Mouse (Mus musculus) neural tube, embryonic 15.5 days (tissue): ENCODE data around the gene Cmya5. TPM values are rescaled to one million over a fixed set of nuclear protein-coding genes. Genes with fewer than 3 reads are reported as not detected.
A peak's percentile ranks its signal among the peaks of the same experiment; 100 is the strongest.

Source experiments
- ATAC-seq: fragments of 200-750 bp; cut with Nextera tagmentation; 2 replicates; pipeline ENCODE4 v1.8.0; 2017; ENCODE audit warnings: mild to moderate bottlenecking, moderate TSS enrichment, moderate library complexity; ENCODE audit not compliant: low FRiP score
- H3K27ac ChIP-seq: fragments of 300-500 bp; sonication (generic); replicated peaks from 2 replicates; pipeline ENCODE4 v1.5.1; 2015; ENCODE audit warnings: mild to moderate bottlenecking, inconsistent platforms
- H3K27me3 ChIP-seq: fragments of 300-500 bp; sonication (generic); replicated peaks from 2 replicates; pipeline ENCODE4 v1.6.1; 2015; ENCODE audit warnings: inconsistent platforms
- H3K36me3 ChIP-seq: fragments of 300-500 bp; sonication (generic); 2 replicates; pipeline ENCODE4 v1.6.1; 2015; ENCODE audit warnings: inconsistent platforms
- H3K4me1 ChIP-seq: fragments of 300-500 bp; sonication (generic); 2 replicates; pipeline ENCODE4 v1.6.1; 2015; ENCODE audit warnings: inconsistent platforms
- H3K4me2 ChIP-seq: fragments of 300-500 bp; sonication (generic); 2 replicates; pipeline ENCODE4 v1.6.1; 2015; ENCODE audit warnings: inconsistent platforms, mild to moderate bottlenecking, moderate library complexity
- H3K4me3 ChIP-seq: fragments of 300-500 bp; sonication (generic); replicated peaks from 2 replicates; pipeline ENCODE4 v1.5.1; 2015; ENCODE audit warnings: mild to moderate bottlenecking, inconsistent platforms
- H3K9ac ChIP-seq: fragments of 300-500 bp; sonication (generic); replicated peaks from 2 replicates; pipeline ENCODE4 v1.6.1; 2015; ENCODE audit warnings: mild to moderate bottlenecking, inconsistent platforms
- H3K9me3 ChIP-seq: fragments of 300-500 bp; sonication (generic); replicated peaks from 2 replicates; pipeline ENCODE4 v1.6.1; 2016; ENCODE audit warnings: inconsistent platforms
- WGBS: fragments of 180-500 bp; shearing (Covaris S2); methylation state at CpG from one replicate; pipeline ENCODE4 v1.1.7; 2015; ENCODE audit warnings: mixed read lengths; 5-methylcytosine and 5-hydroxymethylcytosine counted together
- polyA plus RNA-seq: library from polyadenylated mRNA; unstranded; fragments of >200 nt; fragmentation: Nextera tagmentation; extraction: Ambion mirVana; gene quantifications from 2 replicates; pipeline ENCODE4 v1.2.1, GENCODE M21; 2015

The Cmya5 gene
- polyA plus RNA-seq, 1 experiment from 2014 or later, result 0.19 TPM

GRCm38 (mm10) chr13:93006347-93006746, 138.2 kb downstream of the Cmya5 start:
- no peak overlapping the region for H3K4me3 ChIP-seq
- no peak overlapping the region for H3K27ac ChIP-seq
- H3K9ac ChIP-seq, result no peak overlapping the region
- 89% methylated on average over 4 of the region's 4 CpGs for WGBS
- no peak for ATAC-seq
- H3K9me3 ChIP-seq, result no peaks in the 10 kb centered on the region
- H3K4me1 ChIP-seq, result peaks cover 1% of the 10 kb centered on the region; the same call in 1 of the 2 replicates
- H3K36me3 ChIP-seq, result no peaks in the 10 kb centered on the region
- H3K27me3 ChIP-seq, result no peaks in the 10 kb centered on the region
- no peak overlapping the region for H3K4me2 ChIP-seq

GRCm38 (mm10) chr13:93004003-93004402, 140.5 kb downstream of the Cmya5 start:
- H3K36me3 ChIP-seq, result no peaks in the 10 kb centered on the region
- 86% methylated on average over 6 of the region's 6 CpGs for WGBS
- no peaks in the 10 kb centered on the region for H3K9me3 ChIP-seq
- H3K4me2 ChIP-seq, result no peak overlapping the region
- H3K27ac ChIP-seq, result no peak overlapping the region
- H3K27me3 ChIP-seq, result no peaks in the 10 kb centered on the region
- peaks cover 16% of the 10 kb centered on the region; the same call in 1 of the 2 replicates for H3K4me1 ChIP-seq
- no peak overlapping the region for H3K9ac ChIP-seq
- ATAC-seq, result no peak
- H3K4me3 ChIP-seq, result no peak overlapping the region

GRCm38 (mm10) chr13:93002456-93002855, 142.1 kb downstream of the Cmya5 start:
- WGBS, result 78% methylated on average over 2 of the region's 2 CpGs
- Histone ChIP-seq H3K36me3 (no peaks in the 10 kb centered on the region), H3K4me2 (no peak overlapping the region), H3K4me3 (no peak overlapping the region), H3K27ac (no peak overlapping the region), H3K4me1 (peaks cover 16% of the 10 kb centered on the region; the same call in 1 of the 2 replicates), H3K27me3 (no peaks in the 10 kb centered on the region), H3K9me3 (no peaks in the 10 kb centered on the region), H3K9ac (no peak overlapping the region)
- no peak for ATAC-seq

GRCm38 (mm10) chr13:93000640-93001351, 143.7 kb downstream of the Cmya5 start:
- 55% methylated on average over 12 of the region's 12 CpGs for WGBS
- H3K4me2 ChIP-seq, result no peak overlapping the region
- peak; percentile 72; the same call in 1 of the 2 replicates for ATAC-seq
- no peak overlapping the region for H3K4me3 ChIP-seq
- H3K27ac ChIP-seq, result peak overlapping the region; percentile 29
- H3K4me1 ChIP-seq, result peaks cover 16% of the 10 kb centered on the region; the same call in 1 of the 2 replicates
- no peak overlapping the region for H3K9ac ChIP-seq
- no peaks in the 10 kb centered on the region for H3K36me3 ChIP-seq
- H3K9me3 ChIP-seq, result no peaks in the 10 kb centered on the region
- no peaks in the 10 kb centered on the region for H3K27me3 ChIP-seq

GRCm38 (mm10) chr13:92999860-93000259, 144.7 kb downstream of the Cmya5 start:
- WGBS, result 45% methylated on average over 9 of the region's 9 CpGs
- H3K27ac ChIP-seq, result peak overlapping the region; percentile 29; the same call in 1 of the 2 replicates
- peak; percentile 51; the same call in 1 of the 2 replicates for ATAC-seq
- no peaks in the 10 kb centered on the region for H3K36me3 ChIP-seq
- H3K4me3 ChIP-seq, result no peak overlapping the region
- no peaks in the 10 kb centered on the region for H3K9me3 ChIP-seq
- no peak overlapping the region for H3K4me2 ChIP-seq
- peaks cover 16% of the 10 kb centered on the region; the same call in 1 of the 2 replicates for H3K4me1 ChIP-seq
- no peaks in the 10 kb centered on the region for H3K27me3 ChIP-seq
- no peak overlapping the region for H3K9ac ChIP-seq

GRCm38 (mm10) chr13:92994743-92995142, 149.8 kb downstream of the Cmya5 start:
- Histone ChIP-seq H3K4me1 (0 out of 2 replicates have a peak, but pooled peaks cover under 1% of the 10 kb centered on the region), H3K9me3 (no peaks in the 10 kb centered on the region), H3K9ac (no peak overlapping the region), H3K36me3 (no peaks in the 10 kb centered on the region), H3K4me3 (no peak overlapping the region), H3K27me3 (no peaks in the 10 kb centered on the region), H3K27ac (no peak overlapping the region), H3K4me2 (no peak overlapping the region)
- ATAC-seq, result no peak

- H3K4me1 ChIP-seq, result no peaks in the 10 kb centered on the region
- no peaks in the 10 kb centered on the region for H3K36me3 ChIP-seq
- H3K4me2 ChIP-seq, result no peak overlapping the region
- 78% methylated on average over 5 of the region's 5 CpGs for WGBS
- no peak overlapping the region for H3K27ac ChIP-seq
- no peak overlapping the region for H3K9ac ChIP-seq
- H3K9me3 ChIP-seq, result no peaks in the 10 kb centered on the region
- no peak overlapping the region for H3K4me3 ChIP-seq
- ATAC-seq, result no peak
- H3K27me3 ChIP-seq, result no peaks in the 10 kb centered on the region
These were observed 151.7 kb downstream of the Cmya5 start for GRCm38 (mm10) chr13:92992823-92993222.

Other genes starting within 250 kb of the Cmya5 start
- gene Tent2, start 47.7 kb upstream of the Cmya5 start, polyA plus RNA-seq, result 36.4 and 43.3 TPM in 2 replicates
- 11.7 and 13.9 TPM in 2 replicates for gene Homer1, start 154.9 kb upstream of the Cmya5 start, polyA plus RNA-seq